Mouse (Mus musculus) v-Abl transformed pro-B cells (cell line): ENCODE measurements around the gene Plcl2.
"Not testable (repeated sequence)": the region's sequence is repeated elsewhere in the genome, so short reads cannot be mapped to it uniquely, and the experiment has no call there.

Source experiments
- in situ Hi-C, 2 experiments: fragments of 400-800 bp; cut with MboI; formaldehyde crosslinking; loops; one replicate each; pipeline ENCODE4 v1.15.1; 2025; ENCODE audit not compliant: unreplicated experiment in 2 of 2

The Plcl2 gene

GRCm38 (mm10) chr17:50654741-50655415, 145.7 kb downstream of the Plcl2 start:
- in situ Hi-C loops = no loop called here

- in situ Hi-C loops = no loop called here
Measured at GRCm38 (mm10) chr17:50655416-50655776, 146.2 kb downstream of the Plcl2 start.

- in situ Hi-C loops = no loop called here
Measured at GRCm38 (mm10) chr17:50657321-50657720, 148.1 kb downstream of the Plcl2 start.

GRCm38 (mm10) chr17:50658901-50659300, 149.7 kb downstream of the Plcl2 start:
- in situ Hi-C loops = no loop called here

- in situ Hi-C loops = no loop called here
Measured at GRCm38 (mm10) chr17:50667596-50667995, 158.4 kb downstream of the Plcl2 start.

- in situ Hi-C loops = no loop called here
Measured at GRCm38 (mm10) chr17:50668681-50669208, 159.5 kb downstream of the Plcl2 start.

GRCm38 (mm10) chr17:50671416-50671815, 162.2 kb downstream of the Plcl2 start:
- in situ Hi-C loops = no loop called here

GRCm38 (mm10) chr17:50674580-50674979, 165.4 kb downstream of the Plcl2 start:
- in situ Hi-C loops = no loop called here

- in situ Hi-C loops = no loop called here
Measured at GRCm38 (mm10) chr17:50675231-50675630, 166.0 kb downstream of the Plcl2 start.

- in situ Hi-C loops = no loop called here
Measured at GRCm38 (mm10) chr17:50677334-50677733, 168.1 kb downstream of the Plcl2 start.

- in situ Hi-C loops = no loop called here
Measured at GRCm38 (mm10) chr17:50677978-50678712, 168.9 kb downstream of the Plcl2 start.

- in situ Hi-C loops = no loop called here
Measured at GRCm38 (mm10) chr17:50678748-50679147, 169.5 kb downstream of the Plcl2 start.

- in situ Hi-C loops = no loop called here
Measured at GRCm38 (mm10) chr17:50679613-50680534, 170.7 kb downstream of the Plcl2 start.

GRCm38 (mm10) chr17:50682696-50683095, 173.5 kb downstream of the Plcl2 start:
- in situ Hi-C loops = no loop called here

GRCm38 (mm10) chr17:50684960-50685645, 175.9 kb downstream of the Plcl2 start:
- in situ Hi-C loops = no loop called here

- in situ Hi-C loops = no loop called here
Measured at GRCm38 (mm10) chr17:50687670-50688069, 178.5 kb downstream of the Plcl2 start.

- in situ Hi-C loops = no loop called here
Measured at GRCm38 (mm10) chr17:50688135-50688534, 178.9 kb downstream of the Plcl2 start.

GRCm38 (mm10) chr17:50698410-50698809, 189.2 kb downstream of the Plcl2 start:
- in situ Hi-C loops = not testable (repeated sequence)

- in situ Hi-C loops = no loop called here
Measured at GRCm38 (mm10) chr17:50710497-50711222, 201.5 kb downstream of the Plcl2 start.

- in situ Hi-C loops = no loop called here
Measured at GRCm38 (mm10) chr17:50717586-50717985, 208.4 kb downstream of the Plcl2 start.
